Mouse (Mus musculus): ENCODE measurements at regions not wholly inside any gene's neighbourhood (a gene's known extent, or its start where the extent isn't known, plus 50 kb on each side); places are given as distances from the start of the nearest gene placed in this dataset.

GRCm38 (mm10) chr3:129104811-129105210 is 94.9 kb upstream of the Pitx2 start:
- TF ChIP-seq CTCF (IDR thresholded peaks at IDR 0.05; ENCODE audit: low read depth) (no peak), EP300 (IDR thresholded peaks at IDR 0.05; ENCODE audit: low read depth) (no peak)
